Comparison of ENCODE assay signal across 11 mouse cellular contexts in the genomic region with DNA sequence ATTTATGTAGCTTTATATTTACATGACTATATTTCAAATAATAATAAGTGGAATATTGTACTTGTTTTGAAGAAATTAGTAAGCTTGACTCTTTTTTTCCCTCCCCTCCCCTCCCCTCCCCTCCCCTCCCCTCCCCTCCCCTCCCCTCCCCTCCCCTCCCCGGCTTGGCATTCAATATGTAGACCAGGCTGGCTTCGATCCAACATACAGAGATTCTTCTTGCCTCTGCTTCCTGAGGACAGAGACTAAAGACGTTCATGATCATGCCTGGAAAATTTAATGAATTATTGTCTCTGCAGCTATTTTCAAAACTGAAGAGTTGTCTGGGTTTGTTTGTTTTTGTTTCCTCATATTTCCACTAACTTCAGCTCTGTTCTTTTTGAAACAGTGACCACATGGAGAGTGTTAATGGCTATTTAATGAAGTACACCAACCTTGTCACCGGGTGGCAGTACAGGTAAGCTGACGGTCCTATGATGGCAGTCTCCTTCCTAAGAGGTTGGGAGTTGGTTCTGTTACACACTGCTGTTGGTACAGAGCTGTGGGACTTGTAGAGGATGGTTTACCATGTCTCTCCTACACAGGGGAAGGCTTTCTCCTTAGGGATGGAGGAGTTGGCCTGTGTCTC. TPM values are rescaled to one million over a fixed set of nuclear protein-coding genes. Genes with fewer than 3 reads are reported as not detected.
DNase-seq lines count a peak whose midpoint lies in the region; ATAC-seq and TF ChIP-seq lines count a peak whose summit lies in the region.
"Had no signal": no experiment of that assay in that cellular context is flagged by ENCODE, and none has a peak within 500 bp of the region (broad histone marks: within the 10 kb centered on the region; RNA-seq: fewer than 3 reads in every experiment).

No protein-coding gene starts in this region.

- peak; percentile 53 for DNase-seq in kidney, postnatal 14 days
- no peak for DNase-seq in kidney, adult 18-20 months
- DNase-seq in ES-CJ7 (ENCODE audit: low read depth, low spot score): peak; percentile 68
- DNase-seq in lung, postnatal 25 days (ENCODE audit: low spot score): peak; percentile 26
- no peak for DNase-seq in urinary bladder, postnatal 4 days (ENCODE audit: low spot score in 2 of 2)
- DNase-seq: cerebellum, adult 9-11 months had no signal

- 47% methylated on average over 4 of the region's 5 CpGs for WGBS in bone marrow, adult 2 months
- WGBS in heart, embryonic 11.5 days (ENCODE audit: insufficient replicate concordance): 52% methylated on average over 4 of the region's 5 CpGs

- H3K4me1 ChIP-seq in bone marrow, adult 2 months (ENCODE audit: control insufficient read depth, insufficient read depth, low read length): no peaks in the 10 kb centered on the region
- H3K4me1 ChIP-seq in heart, embryonic 11.5 days (ENCODE audit: control insufficient read depth, insufficient read depth, low read length): peaks cover 4% of the 10 kb centered on the region; the same call in 1 of the 2 replicates
- H3K4me1 ChIP-seq: heart, embryonic 10.5 days had no signal

- no peak for ATAC-seq in monocyte, adult 5-6 weeks (replicated peaks; ENCODE audit: insufficient number of reproducible peaks, low FRiP score, low TSS enrichment, poor library complexity, severe bottlenecking)
- ATAC-seq in heart, embryonic 11.5 days (replicated peaks; ENCODE audit: insufficient number of reproducible peaks, low FRiP score, low TSS enrichment): no peak

- TF ChIP-seq CTCF in bone marrow, adult 2 months (IDR thresholded peaks at IDR 0.05; ENCODE audit: control insufficient read depth, insufficient read depth, low read length): peak; percentile 28; the same call in 1 of the 2 replicates

- H3K36me3 ChIP-seq in heart, embryonic 11.5 days (ENCODE audit: control insufficient read depth, insufficient read depth, low read length): no peaks in the 10 kb centered on the region

- H3K27ac ChIP-seq in bone marrow, adult 2 months (ENCODE audit: control insufficient read depth, insufficient read depth, low read depth, low read length, poor library complexity): no peak overlapping the region
- no peak overlapping the region for H3K27ac ChIP-seq in heart, embryonic 11.5 days (ENCODE audit: low read depth, low read length)
- H3K27ac ChIP-seq: heart, embryonic 10.5 days; macrophage had no signal

- H3K9ac ChIP-seq in heart, embryonic 11.5 days (ENCODE audit: low read depth, low read length): no peak overlapping the region

- no peak for TF ChIP-seq POLR2A in bone marrow, adult 2 months (IDR thresholded peaks at IDR 0.05; ENCODE audit: borderline replicate concordance, control insufficient read depth, low read depth, low read length)

- no peak overlapping the region for H3K4me3 ChIP-seq in bone marrow, adult 2 months (replicated peaks; ENCODE audit: control insufficient read depth, low read depth, low read length)
- no peak overlapping the region for H3K4me3 ChIP-seq in heart, embryonic 11.5 days (ENCODE audit: low read depth, low read length)
- H3K4me3 ChIP-seq: heart, embryonic 10.5 days had no signal

- H3K4me2 ChIP-seq in heart, embryonic 11.5 days: no peak overlapping the region

- no peaks in the 10 kb centered on the region for H3K9me3 ChIP-seq in heart, embryonic 11.5 days (replicated peaks; ENCODE audit: control insufficient read depth, low read length)
- H3K9me3 ChIP-seq: heart, embryonic 10.5 days had no signal

- no peaks in the 10 kb centered on the region for H3K27me3 ChIP-seq in heart, embryonic 11.5 days (ENCODE audit: control insufficient read depth, insufficient read depth, low read length)

RNA-seq across cellular contexts. Expression of gene Osbpl11, which starts 10.9 kb away (rescaled TPM):
- 3.7 and 5.6 TPM in 2 replicates for polyA plus RNA-seq in bone marrow, adult 2 months (2011; ENCODE audit: insufficient read depth, insufficient read length, low replicate concordance, missing spikeins)
- 28.0 to 41.0 TPM (median 29.8 TPM) in 3 replicates for total RNA-seq in monocyte, adult 5-6 weeks (2017)
- polyA plus RNA-seq in heart, embryonic 11.5 days (2014; fragmentation: Nextera tagmentation; extraction: Ambion mirVana): 15.1 and 17.2 TPM in 2 replicates

RNA-seq across cellular contexts. Expression of gene Snx4, which starts 55.4 kb away (rescaled TPM):
- 14.0 and 22.3 TPM in 2 replicates for polyA plus RNA-seq in bone marrow, adult 2 months (2011; ENCODE audit: insufficient read depth, insufficient read length, low replicate concordance, missing spikeins)
- total RNA-seq in monocyte, adult 5-6 weeks (2017): 87.8 to 97.4 TPM (median 89.4 TPM) in 3 replicates
- polyA plus RNA-seq in heart, embryonic 11.5 days (2014; fragmentation: Nextera tagmentation; extraction: Ambion mirVana): 75.2 and 93.8 TPM in 2 replicates

Comparison
In these comparisons a context has a peak if more than half of its experiments do, and no peak if none do; other contexts are left out.
1. DNase-seq: peak in kidney, postnatal 14 days (single experiment), ES-CJ7 (single experiment) and lung, postnatal 25 days (single experiment); none in kidney, adult 18-20 months (single experiment) and urinary bladder, postnatal 4 days (0 of 2).